Mouse (Mus musculus) left cerebral cortex, adult 11 months (tissue): ENCODE measurements around the gene Safb2.
"Not testable (repeated sequence)": the region's sequence is repeated elsewhere in the genome, so short reads cannot be mapped to it uniquely, and the experiment has no call there.

Experiments used
- DNase-seq: peaks from one replicate; pipeline ENCODE4 v3.0.0; 2022; ENCODE audit warnings: low spot score

The Safb2 gene

GRCm38 (mm10) chr17:56584257-56585130 lies at the start of gene Safb2, which contains the start of gene Safb:
Safb2 (minus strand) TSS chr17:56584585.
Safb (plus strand) TSS chr17:56584825.
- peak; percentile 98 for DNase-seq

- DNase-seq = no peak
Measured at GRCm38 (mm10) chr17:56634023-56634422, 49.6 kb upstream of the Safb2 start.

- DNase-seq = no peak
Measured at GRCm38 (mm10) chr17:56631807-56632206, 47.4 kb upstream of the Safb2 start.

- DNase-seq = not testable (repeated sequence)
Measured at GRCm38 (mm10) chr17:56629800-56630781, 45.7 kb upstream of the Safb2 start.

- no peak for DNase-seq
Measured at GRCm38 (mm10) chr17:56627530-56628277, 43.3 kb upstream of the Safb2 start, which contains the start of gene Catsperd. Catsperd (plus strand) TSS chr17:56628143.

- peak; percentile 94 for DNase-seq
Measured at GRCm38 (mm10) chr17:56626754-56627470, 42.5 kb upstream of the Safb2 start, which contains the start of gene Lonp1. Lonp1 (minus strand) TSS chr17:56626887.

- DNase-seq = no peak
Measured at GRCm38 (mm10) chr17:56626260-56626659, 41.9 kb upstream of the Safb2 start.

GRCm38 (mm10) chr17:56625495-56625894 lies 41.1 kb upstream of the Safb2 start:
- no peak for DNase-seq

- DNase-seq = no peak
Measured at GRCm38 (mm10) chr17:56617628-56618027, 33.2 kb upstream of the Safb2 start.

- DNase-seq = no peak
Measured at GRCm38 (mm10) chr17:56616725-56617124, 32.3 kb upstream of the Safb2 start.

GRCm38 (mm10) chr17:56615792-56616191 lies 31.4 kb upstream of the Safb2 start:
- no peak for DNase-seq

- DNase-seq = no peak
Measured at GRCm38 (mm10) chr17:56615136-56615784, 30.9 kb upstream of the Safb2 start.

- no peak for DNase-seq
Measured at GRCm38 (mm10) chr17:56614391-56615135, 30.2 kb upstream of the Safb2 start.

- not testable (repeated sequence) for DNase-seq
Measured at GRCm38 (mm10) chr17:56613893-56614292, 29.5 kb upstream of the Safb2 start.

- DNase-seq = peak; percentile 93
Measured at GRCm38 (mm10) chr17:56613236-56613844, 29.0 kb upstream of the Safb2 start, which contains the start of gene Rpl36. Rpl36 (plus strand) TSS chr17:56613416.

- DNase-seq = not testable (repeated sequence)
Measured at GRCm38 (mm10) chr17:56612565-56612939, 28.2 kb upstream of the Safb2 start.

GRCm38 (mm10) chr17:56611861-56612564 lies 27.6 kb upstream of the Safb2 start:
- DNase-seq = no peak

GRCm38 (mm10) chr17:56611323-56611722 lies 26.9 kb upstream of the Safb2 start:
- no peak for DNase-seq
